Mouse (Mus musculus) MEL-GATA-1-ER (cell line): ENCODE measurements around the gene Gpr160.
"Not testable (repeated sequence)": the region's sequence is repeated elsewhere in the genome, so short reads cannot be mapped to it uniquely, and the experiment has no call there.

Experiments
- DNase-seq: peaks from one replicate; pipeline ENCODE4 v3.0.0-alpha.2; 2012; ENCODE audit warnings: low read depth; ENCODE audit errors: extremely low read depth

Gene Gpr160

GRCm38 (mm10) chr3:30855604-30856458, at the start of gene Gpr160:
Gene Gpr160, plus strand, starts transcription at chr3:30855950.
- peak; percentile 50 for DNase-seq

DNA sequence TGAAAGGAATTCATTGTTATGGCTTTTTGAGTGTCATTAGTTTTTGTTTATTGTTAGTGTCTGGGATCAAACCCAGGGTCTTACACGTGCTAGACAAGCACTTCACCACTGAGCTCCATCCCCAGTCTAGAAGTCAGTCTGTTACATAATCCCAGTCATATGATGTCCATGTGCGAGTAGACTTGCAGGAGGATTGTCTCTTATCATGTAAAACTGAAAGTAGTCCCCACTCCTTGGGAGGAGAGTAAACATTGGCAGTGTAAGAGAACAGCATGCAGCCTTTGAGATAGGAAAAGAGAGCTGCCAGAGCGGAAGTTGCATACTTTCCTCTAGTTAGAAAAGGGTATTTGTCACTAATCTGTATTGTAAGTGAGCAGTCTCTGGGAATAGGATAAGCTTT, 42.9 kb upstream of the Gpr160 start:
- DNase-seq, result no peak

GRCm38 (mm10) chr3:30818630-30819125, 37.1 kb upstream of the Gpr160 start:
- no peak for DNase-seq

DNA sequence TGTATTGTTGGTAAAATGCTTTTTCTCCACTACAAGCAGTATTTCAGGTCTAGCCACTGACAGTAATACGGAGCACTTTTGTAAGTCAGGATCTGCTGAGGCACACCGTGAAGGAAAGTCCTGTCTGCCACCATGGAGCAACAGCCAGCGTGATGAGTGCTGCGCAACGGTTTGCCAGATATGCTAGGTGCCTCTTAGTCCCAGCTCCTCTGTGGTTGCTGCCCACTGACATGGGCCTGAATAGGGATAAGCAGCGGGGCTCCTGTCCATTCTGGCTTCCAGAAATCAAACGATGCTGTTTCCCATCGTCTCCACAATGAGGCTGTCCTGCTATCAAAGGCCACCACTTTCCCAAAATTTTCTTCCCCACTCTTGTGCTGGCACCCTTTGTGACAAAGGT, 33.6 kb upstream of the Gpr160 start:
- DNase-seq, result no peak

DNA sequence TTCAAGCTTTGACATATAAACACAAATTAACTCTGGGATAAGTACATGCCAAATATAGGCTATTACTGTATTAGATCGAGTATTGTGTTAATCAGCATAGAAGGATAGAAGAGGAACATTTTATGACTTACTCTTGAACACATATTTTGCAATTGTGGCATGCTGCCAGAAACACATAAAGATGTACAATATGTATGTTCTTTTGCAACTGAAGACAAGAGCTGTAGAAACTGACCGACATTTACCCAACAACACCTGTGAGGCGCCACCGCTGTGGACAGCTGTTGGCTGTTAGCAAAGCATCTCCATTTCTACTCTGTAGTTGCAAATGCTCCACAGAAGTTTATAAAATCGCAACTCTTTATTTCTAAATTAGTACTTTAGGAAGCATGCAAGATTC, 29.7 kb upstream of the Gpr160 start:
- DNase-seq, result no peak

DNA sequence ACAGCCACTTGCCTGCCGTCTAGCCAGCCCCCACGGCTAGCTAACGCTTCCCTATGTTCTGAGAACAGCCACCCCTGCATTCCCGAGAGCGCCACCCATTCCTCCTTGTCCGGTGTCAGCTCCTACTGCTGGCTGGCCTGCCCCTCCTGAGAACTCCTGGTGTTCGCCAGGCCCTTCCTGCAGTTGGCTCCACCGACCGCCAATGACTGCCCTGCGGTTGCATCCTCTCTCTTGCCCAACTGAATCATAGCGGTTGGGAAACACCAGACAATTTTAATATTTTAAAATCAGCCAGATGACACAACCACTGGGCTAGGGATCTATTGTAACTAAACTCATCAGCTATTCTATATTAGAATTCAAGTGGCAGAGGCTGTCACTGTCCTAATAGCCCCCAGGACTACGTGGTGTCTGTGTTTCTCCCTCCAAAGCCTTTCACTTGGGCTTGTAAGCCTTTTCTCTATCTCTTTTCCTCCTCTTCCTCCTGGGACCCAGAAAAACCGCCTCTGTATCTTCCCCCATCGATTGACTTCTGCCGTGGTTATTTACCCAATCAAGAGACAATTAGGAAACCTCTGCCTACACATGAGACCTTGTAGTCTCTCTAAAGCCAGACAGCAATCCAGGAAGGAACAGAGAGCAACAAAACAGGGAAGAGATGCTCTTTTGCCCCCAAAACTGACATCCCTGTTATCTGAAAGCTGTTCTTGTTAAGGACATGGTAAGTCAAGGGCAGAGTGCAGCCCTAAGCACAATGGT, 23.7 kb upstream of the Gpr160 start:
- no peak for DNase-seq

DNA sequence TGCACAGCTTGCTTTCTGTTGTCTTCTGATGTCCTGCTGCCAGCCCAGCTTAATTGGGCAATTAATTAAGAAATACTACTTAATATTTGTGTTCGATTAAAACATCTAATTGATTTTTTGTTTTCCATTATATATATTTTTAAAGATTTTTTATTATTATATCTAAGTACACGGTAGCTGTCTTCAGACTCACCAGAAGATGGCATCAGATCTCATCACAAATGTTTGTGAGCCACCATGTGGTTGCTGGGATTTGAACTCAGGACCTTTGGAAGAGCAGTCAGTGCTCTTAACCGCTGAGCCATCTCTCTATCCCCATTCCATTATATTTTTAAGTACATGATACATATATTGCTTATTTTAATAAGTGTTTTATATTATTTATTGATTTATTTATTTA, 22.5 kb upstream of the Gpr160 start:
- no peak for DNase-seq

DNA sequence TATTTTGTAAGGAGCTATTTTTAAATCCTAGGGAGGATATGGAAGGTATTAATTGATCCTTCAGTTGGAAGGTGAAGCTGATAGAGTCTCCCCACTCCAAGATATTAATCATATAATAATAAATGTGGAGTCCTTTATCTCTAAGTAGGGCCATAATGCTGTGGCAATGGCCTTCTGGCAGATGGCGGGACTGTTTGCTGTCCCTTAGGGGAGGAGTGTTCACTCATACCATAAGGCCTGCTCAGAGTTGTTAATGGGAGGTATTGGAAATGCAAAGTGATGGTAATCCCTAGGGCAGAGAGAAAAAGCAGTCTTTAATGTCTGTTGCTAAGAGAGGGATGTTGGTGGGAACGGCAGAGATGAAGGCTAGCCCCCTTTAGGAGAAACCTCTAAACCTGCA, 10.0 kb upstream of the Gpr160 start:
- no peak for DNase-seq

DNA sequence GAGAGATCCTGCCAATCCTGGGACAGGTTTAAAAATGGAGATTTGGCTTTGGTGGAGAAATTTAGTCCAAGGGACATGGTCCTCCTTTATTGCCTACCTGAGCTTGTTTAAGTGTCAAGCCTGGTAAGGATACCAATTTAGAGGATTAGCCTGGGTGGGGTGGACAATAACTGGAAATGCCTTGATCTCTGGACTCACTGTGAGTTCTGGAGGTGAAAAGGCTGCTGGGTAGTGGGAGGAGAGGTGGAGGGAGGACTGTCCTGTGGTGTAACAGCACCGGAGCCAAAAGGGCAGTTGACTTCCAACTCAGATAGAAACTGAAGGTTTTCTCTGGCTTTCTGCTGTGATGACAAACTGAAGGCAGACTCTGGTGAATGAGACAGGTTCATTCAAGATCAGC, 8.3 kb upstream of the Gpr160 start:
- DNase-seq, result no peak

DNA sequence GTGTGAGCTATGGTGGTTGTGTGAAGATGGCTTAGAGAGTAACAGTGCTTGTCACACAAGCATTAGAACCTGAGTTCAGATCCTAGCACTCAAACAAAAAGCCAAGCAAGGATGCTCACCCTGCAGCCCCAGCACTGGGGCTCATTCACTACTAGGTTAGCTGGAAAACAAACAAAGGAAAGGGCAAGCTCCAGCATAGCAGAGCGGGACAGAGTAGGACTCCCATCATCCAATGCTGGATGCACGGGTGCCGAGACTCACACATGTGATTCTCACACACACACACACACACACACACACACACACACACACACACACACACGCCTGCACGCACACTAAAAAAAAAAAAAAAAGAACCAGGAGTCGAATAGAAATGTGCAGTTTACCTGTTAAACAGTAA, 4.3 kb upstream of the Gpr160 start:
- DNase-seq, result no peak

DNA sequence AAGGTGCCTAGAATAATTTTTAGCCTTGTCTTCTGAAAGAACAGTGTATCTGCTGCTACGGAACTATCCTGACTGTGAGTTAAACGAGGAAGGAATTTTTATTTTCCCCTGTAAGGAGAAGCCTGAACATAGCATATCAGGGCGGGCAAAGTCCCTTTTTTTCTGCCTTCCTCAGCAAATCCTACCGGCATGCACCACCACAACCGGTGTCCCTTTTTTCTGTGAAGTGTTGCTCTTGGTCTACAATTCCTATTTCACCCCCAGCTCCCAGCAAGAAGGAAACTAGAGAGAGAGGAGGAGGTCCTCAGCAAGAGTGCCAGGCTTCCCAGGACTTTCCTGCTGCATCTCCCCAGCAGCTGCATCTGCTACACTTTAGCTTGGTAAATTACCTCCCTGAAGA, 2.2 kb upstream of the Gpr160 start:
- DNase-seq, result no peak

DNA sequence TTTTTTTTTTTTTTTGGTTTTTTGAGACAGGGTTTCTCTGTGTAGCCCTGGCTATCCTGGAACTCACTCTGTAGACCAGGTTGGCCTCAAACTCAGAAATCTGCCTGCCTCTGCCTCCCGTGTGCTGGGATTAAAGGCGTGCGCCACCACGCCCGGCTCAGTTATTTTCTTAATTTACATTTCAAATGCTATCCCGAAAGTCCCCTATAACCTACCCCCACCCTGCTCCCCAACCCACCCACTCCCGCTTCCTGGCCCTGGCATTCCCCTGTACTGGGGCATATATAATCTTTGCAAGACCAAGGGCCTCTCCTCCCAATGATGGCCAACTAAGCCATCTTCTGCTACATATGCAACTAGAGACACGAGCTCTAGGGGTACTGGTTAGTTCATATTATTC, 3.8 kb downstream of the Gpr160 start:
- not testable (repeated sequence) for DNase-seq

- DNase-seq, result no peak
These were observed 5.0 kb downstream of the Gpr160 start for GRCm38 (mm10) chr3:30860705-30861104.

- DNase-seq, result no peak
These were observed 8.1 kb downstream of the Gpr160 start for GRCm38 (mm10) chr3:30863712-30864435.

DNA sequence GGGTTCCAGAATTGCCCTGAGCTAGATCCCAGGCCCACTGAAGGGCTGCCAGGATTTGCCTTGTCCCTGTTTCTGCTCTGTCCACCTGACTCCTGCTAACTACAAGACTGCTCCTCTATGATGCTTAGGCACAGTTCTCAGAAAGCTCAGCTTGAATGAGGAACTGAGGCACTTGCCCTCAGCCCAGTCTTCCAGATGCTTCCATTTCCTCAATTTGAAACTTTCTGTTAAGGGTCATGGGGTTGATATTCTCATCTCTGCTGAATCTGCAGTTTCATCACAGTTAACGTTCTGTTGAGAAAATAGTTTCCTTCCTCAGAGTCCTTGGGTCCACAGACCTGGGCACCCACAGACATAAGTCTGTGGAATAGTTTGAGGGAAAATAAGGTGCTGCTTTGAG, 8.9 kb downstream of the Gpr160 start:
- DNase-seq, result peak; percentile 31

DNA sequence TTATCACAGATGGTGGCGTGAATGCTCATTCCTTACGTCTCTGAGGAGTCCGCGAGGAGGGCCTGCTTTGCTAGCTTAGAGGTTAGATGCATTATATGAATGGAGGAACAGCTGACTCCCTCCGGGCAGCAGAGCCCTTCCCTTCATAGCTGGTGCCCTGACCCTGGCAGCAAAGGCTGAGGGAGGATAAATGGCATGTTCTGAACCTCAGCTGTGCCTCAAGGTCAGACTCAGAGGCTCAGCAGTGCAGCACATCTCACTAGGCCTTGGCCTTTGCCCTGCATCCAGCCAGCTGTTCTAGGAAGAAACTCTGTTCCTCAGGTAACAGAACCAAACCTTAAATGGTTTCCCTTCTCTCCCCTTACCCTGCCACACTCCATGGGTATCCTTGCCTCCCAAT, 12.4 kb downstream of the Gpr160 start:
- DNase-seq, result no peak

GRCm38 (mm10) chr3:30868625-30869024, 12.9 kb downstream of the Gpr160 start:
- no peak for DNase-seq

DNA sequence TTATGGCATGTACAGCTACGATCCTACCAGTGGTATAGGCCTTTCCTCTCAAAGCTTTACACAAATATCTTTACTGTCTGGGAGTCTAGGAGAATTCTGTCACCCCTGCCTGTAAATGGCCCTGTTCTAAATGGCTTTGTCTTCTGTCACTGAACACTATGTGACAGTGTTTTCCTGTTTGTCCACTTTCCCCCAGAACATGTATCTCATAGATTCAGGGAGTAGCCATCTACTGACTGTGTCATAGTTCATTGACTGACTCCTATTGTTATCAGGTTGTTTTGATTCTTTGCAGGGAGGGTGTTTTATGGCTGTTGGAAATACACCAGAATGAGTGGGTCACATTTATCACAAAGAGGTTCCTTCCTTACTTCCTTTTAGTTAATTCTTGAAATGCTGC, 14.2 kb downstream of the Gpr160 start:
- no peak for DNase-seq

DNA sequence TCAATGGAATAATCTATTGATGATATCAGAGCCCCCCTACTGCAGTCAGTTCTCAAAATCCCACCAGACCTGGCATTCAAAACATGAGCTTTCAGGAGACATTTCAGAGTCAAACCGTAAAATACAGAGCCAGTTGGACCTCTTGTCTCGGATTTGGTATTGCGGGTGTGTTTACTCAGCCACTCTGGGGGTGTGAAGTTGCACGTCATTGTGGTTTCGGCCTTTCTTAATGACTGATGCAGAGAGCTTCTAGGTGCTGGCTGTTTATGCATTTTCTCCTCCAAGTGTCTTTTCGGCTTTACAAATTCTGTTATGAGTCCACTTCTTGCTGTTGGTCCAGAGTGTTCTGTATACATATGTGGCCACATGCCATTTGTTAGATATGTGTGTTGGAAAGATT, 21.0 kb downstream of the Gpr160 start:
- no peak for DNase-seq

DNA sequence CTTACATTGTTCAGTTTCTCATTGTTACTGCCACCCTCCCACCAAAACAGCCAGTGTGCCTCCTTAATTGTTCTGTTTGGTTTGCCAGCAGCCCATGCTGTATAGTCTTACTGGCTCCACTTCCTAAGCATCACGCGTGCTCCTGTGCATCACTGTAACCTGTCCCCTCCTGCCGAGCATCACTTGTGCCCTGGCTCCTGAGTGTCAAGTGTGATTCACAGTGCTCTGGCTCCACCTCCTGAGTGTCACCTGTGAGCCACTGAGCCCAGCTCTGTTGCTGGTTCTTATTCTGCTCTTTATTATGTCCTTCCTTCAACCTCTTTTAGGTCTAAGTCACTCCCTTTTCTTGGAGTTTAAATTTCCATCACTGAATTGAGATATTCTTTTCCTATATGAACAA, 31.7 kb downstream of the Gpr160 start:
- DNase-seq, result no peak

- DNase-seq, result no peak
These were observed 33.3 kb downstream of the Gpr160 start for GRCm38 (mm10) chr3:30889014-30889413.

- DNase-seq, result no peak
These were observed 41.0 kb downstream of the Gpr160 start for GRCm38 (mm10) chr3:30896721-30897120.
